In genomic region chrX:38642183-38642582, GRCm38 (mm10) we compare ENCODE assay signal across 21 mouse cellular contexts. TPM values are rescaled to one million over a fixed set of nuclear protein-coding genes. Genes with fewer than 3 reads are reported as not detected.
DNase-seq lines count a peak whose midpoint lies in the region; ATAC-seq lines count a peak whose summit lies in the region.
"Had no signal": no experiment of that assay in that cellular context is flagged by ENCODE, and none has a peak within 500 bp of the region (broad histone marks: within the 10 kb centered on the region; RNA-seq: fewer than 3 reads in every experiment).

No protein-coding gene starts in this region.

- H3K27ac ChIP-seq in embryonic facial prominence, embryonic 14.5 days (replicated peaks; ENCODE audit: low read depth, low read length) = no peak overlapping the region
- H3K27ac ChIP-seq in limb, embryonic 10.5 days = no peak overlapping the region
- no peak overlapping the region for H3K27ac ChIP-seq in heart, embryonic 11.5 days (ENCODE audit: low read depth, low read length)
- H3K27ac ChIP-seq: embryonic facial prominence, embryonic 15.5 days; hindbrain, embryonic 15.5 days; left cerebral cortex, adult 2 months; limb, embryonic 15.5 days; liver, embryonic 15.5 days had no signal

- no peaks in the 10 kb centered on the region for H3K36me3 ChIP-seq in embryonic facial prominence, embryonic 14.5 days (ENCODE audit: control insufficient read depth, insufficient read depth, low read length)
- H3K36me3 ChIP-seq in limb, embryonic 10.5 days = no peaks in the 10 kb centered on the region
- H3K36me3 ChIP-seq in heart, embryonic 11.5 days (ENCODE audit: control insufficient read depth, insufficient read depth, low read length) = no peaks in the 10 kb centered on the region
- H3K36me3 ChIP-seq: embryonic facial prominence, embryonic 15.5 days; heart, embryonic 13.5 days; hindbrain, embryonic 15.5 days; limb, embryonic 15.5 days; liver, embryonic 15.5 days had no signal

- ATAC-seq in embryonic facial prominence, embryonic 14.5 days (ENCODE audit: low read depth) = no peak
- 0 out of 2 replicates have a peak, but pooled peaks have one; percentile 27 for ATAC-seq in monocyte, adult 5-6 weeks (replicated peaks; ENCODE audit: insufficient number of reproducible peaks, low FRiP score, low TSS enrichment, poor library complexity, severe bottlenecking)
- no peak for ATAC-seq in heart, embryonic 11.5 days (replicated peaks; ENCODE audit: insufficient number of reproducible peaks, low FRiP score, low TSS enrichment)
- ATAC-seq: activated CD4-positive, CD25-positive, alpha-beta regulatory T cell, adult 4 months; forebrain, embryonic 16.5 days had no signal

- H3K4me3 ChIP-seq in embryonic facial prominence, embryonic 14.5 days (ENCODE audit: low read depth, low read length) = no peak overlapping the region
- H3K4me3 ChIP-seq in limb, embryonic 10.5 days = no peak overlapping the region
- no peak overlapping the region for H3K4me3 ChIP-seq in heart, embryonic 11.5 days (ENCODE audit: low read depth, low read length)
- H3K4me3 ChIP-seq: embryonic facial prominence, embryonic 15.5 days; heart, embryonic 13.5 days; hindbrain, embryonic 15.5 days; left cerebral cortex, adult 2 months; limb, embryonic 15.5 days; liver, embryonic 15.5 days had no signal

- H3K27me3 ChIP-seq in embryonic facial prominence, embryonic 14.5 days (replicated peaks; ENCODE audit: control insufficient read depth, insufficient read depth, low read length) = no peaks in the 10 kb centered on the region
- no peaks in the 10 kb centered on the region for H3K27me3 ChIP-seq in limb, embryonic 10.5 days (ENCODE audit: low read depth, poor library complexity, severe bottlenecking)
- no peaks in the 10 kb centered on the region for H3K27me3 ChIP-seq in heart, embryonic 11.5 days (ENCODE audit: control insufficient read depth, insufficient read depth, low read length)
- H3K27me3 ChIP-seq: embryonic facial prominence, embryonic 15.5 days; heart, embryonic 13.5 days; hindbrain, embryonic 15.5 days; limb, embryonic 15.5 days; liver, embryonic 15.5 days had no signal

- H3K4me1 ChIP-seq in embryonic facial prominence, embryonic 14.5 days (ENCODE audit: control insufficient read depth, insufficient read depth, low read length) = no peaks in the 10 kb centered on the region
- peaks cover 14% of the 10 kb centered on the region for H3K4me1 ChIP-seq in limb, embryonic 10.5 days
- no peaks in the 10 kb centered on the region for H3K4me1 ChIP-seq in heart, embryonic 11.5 days (ENCODE audit: control insufficient read depth, insufficient read depth, low read length)
- H3K4me1 ChIP-seq: embryonic facial prominence, embryonic 15.5 days; hindbrain, embryonic 15.5 days; limb, embryonic 15.5 days; liver, embryonic 15.5 days had no signal

- H3K4me2 ChIP-seq in embryonic facial prominence, embryonic 14.5 days (ENCODE audit: low read depth, low read length) = no peak overlapping the region
- no peak overlapping the region for H3K4me2 ChIP-seq in heart, embryonic 11.5 days
- H3K4me2 ChIP-seq: embryonic facial prominence, embryonic 15.5 days; heart, embryonic 13.5 days; hindbrain, embryonic 15.5 days; limb, embryonic 15.5 days; liver, embryonic 15.5 days had no signal

- DNase-seq in layer of hippocampus, adult 9-11 months = peak; percentile 5
- no peak for DNase-seq in layer of hippocampus, adult 11-12 months (ENCODE audit: low spot score)
- DNase-seq in embryonic facial prominence, embryonic 14.5 days (ENCODE audit: low spot score) = peak; percentile 28
- peak; percentile 31 for DNase-seq in limb, embryonic 10.5 days (ENCODE audit: low spot score)
- no peak for DNase-seq in ovary, postnatal 14 days (ENCODE audit: low spot score)
- DNase-seq: adrenal gland, postnatal 10 days; cerebellum, adult 11-12 months; cerebellum, postnatal 14 days; kidney, adult 18-20 months; kidney, postnatal 10 days; lung, postnatal 14 days had no signal

- no peaks in the 10 kb centered on the region for H3K9me3 ChIP-seq in embryonic facial prominence, embryonic 14.5 days (ENCODE audit: control insufficient read depth, low read length)
- no peaks in the 10 kb centered on the region for H3K9me3 ChIP-seq in limb, embryonic 10.5 days (replicated peaks)
- no peaks in the 10 kb centered on the region for H3K9me3 ChIP-seq in heart, embryonic 11.5 days (replicated peaks; ENCODE audit: control insufficient read depth, low read length)
- H3K9me3 ChIP-seq: embryonic facial prominence, embryonic 15.5 days; heart, embryonic 13.5 days; hindbrain, embryonic 15.5 days; limb, embryonic 15.5 days; liver, embryonic 15.5 days had no signal

- WGBS in embryonic facial prominence, embryonic 14.5 days = 51% methylated on average over 4 of the region's 4 CpGs
- 41% methylated on average over 4 of the region's 4 CpGs for WGBS in limb, embryonic 10.5 days
- WGBS in heart, embryonic 11.5 days (ENCODE audit: insufficient replicate concordance) = 64% methylated on average over 4 of the region's 4 CpGs

- no peak overlapping the region for H3K9ac ChIP-seq in embryonic facial prominence, embryonic 14.5 days (ENCODE audit: low read depth, low read length)
- H3K9ac ChIP-seq in heart, embryonic 11.5 days (ENCODE audit: low read depth, low read length) = no peak overlapping the region
- H3K9ac ChIP-seq: embryonic facial prominence, embryonic 15.5 days; heart, embryonic 13.5 days; hindbrain, embryonic 15.5 days; limb, embryonic 15.5 days; liver, embryonic 15.5 days had no signal

RNA-seq across cellular contexts. Expression of gene C1galt1c1, which starts 7.3 kb away (rescaled TPM):
- 33.8 and 34.9 TPM in 2 replicates for polyA plus RNA-seq in embryonic facial prominence, embryonic 14.5 days (2014; fragmentation: Nextera tagmentation; extraction: Ambion mirVana)
- polyA plus RNA-seq in limb, embryonic 10.5 days (2016; fragmentation: Nextera tagmentation; extraction: Ambion mirVana) = 12.2 and 14.2 TPM in 2 replicates
- 39.5 to 62.2 TPM (median 51.7 TPM) in 3 replicates for total RNA-seq in monocyte, adult 5-6 weeks (2017)
- 29.6 and 30.2 TPM in 2 replicates for polyA plus RNA-seq in heart, embryonic 11.5 days (2014; fragmentation: Nextera tagmentation; extraction: Ambion mirVana)

RNA-seq across cellular contexts. Expression of gene Mcts1, which starts 41.8 kb away (rescaled TPM):
- 92.1 and 104 TPM in 2 replicates for polyA plus RNA-seq in embryonic facial prominence, embryonic 14.5 days (2014; fragmentation: Nextera tagmentation; extraction: Ambion mirVana)
- 72.2 and 72.9 TPM in 2 replicates for polyA plus RNA-seq in limb, embryonic 10.5 days (2016; fragmentation: Nextera tagmentation; extraction: Ambion mirVana)
- 38.2 to 46.4 TPM (median 40.0 TPM) in 3 replicates for total RNA-seq in monocyte, adult 5-6 weeks (2017)
- polyA plus RNA-seq in heart, embryonic 11.5 days (2014; fragmentation: Nextera tagmentation; extraction: Ambion mirVana) = 51.2 and 56.5 TPM in 2 replicates

Comparison
In these comparisons a context has a peak if more than half of its experiments do, and no peak if none do; other contexts are left out.
1. DNase-seq: peak in layer of hippocampus, adult 9-11 months (single experiment), embryonic facial prominence, embryonic 14.5 days (single experiment) and limb, embryonic 10.5 days (single experiment); none in layer of hippocampus, adult 11-12 months (single experiment) and ovary, postnatal 14 days (single experiment).